Mouse (Mus musculus) kidney, embryonic 16.5 days (tissue): ENCODE measurements around the gene Mcat. TPM values are rescaled to one million over a fixed set of nuclear protein-coding genes. Genes with fewer than 3 reads are reported as not detected.

Experiments used
- ATAC-seq: fragments of 200-750 bp; cut with Nextera tagmentation; 2 replicates; pipeline ENCODE4 v1.8.0; 2017; ENCODE audit warnings: moderate TSS enrichment; ENCODE audit not compliant: low FRiP score, low TSS enrichment
- H3K27ac ChIP-seq: fragments of 300-500 bp; sonication (generic); 2 replicates; pipeline ENCODE4 v1.5.1; 2014; ENCODE audit warnings: low read length
- H3K27me3 ChIP-seq: fragments of 300-500 bp; sonication (generic); 2 replicates; pipeline ENCODE4 v1.6.1; 2014; ENCODE audit warnings: low read length, control low read depth, mixed read lengths; ENCODE audit not compliant: insufficient read depth
- H3K36me3 ChIP-seq: fragments of 300-500 bp; sonication (generic); 2 replicates; pipeline ENCODE4 v1.6.1; 2014; ENCODE audit warnings: low read length, control low read depth, mixed read lengths; ENCODE audit not compliant: insufficient read depth
- H3K4me1 ChIP-seq: fragments of 300-500 bp; sonication (generic); 2 replicates; pipeline ENCODE4 v1.6.1; 2014; ENCODE audit warnings: low read length, control low read depth, mixed read lengths; ENCODE audit not compliant: insufficient read depth
- H3K4me2 ChIP-seq: fragments of 300-500 bp; sonication (generic); replicated peaks from 2 replicates; pipeline ENCODE4 v1.6.1; 2014; ENCODE audit warnings: low read depth, low read length
- H3K4me3 ChIP-seq: fragments of 300-500 bp; sonication (generic); 2 replicates; pipeline ENCODE4 v1.5.1; 2014; ENCODE audit warnings: mild to moderate bottlenecking, low read length
- H3K9ac ChIP-seq: fragments of 300-500 bp; sonication (generic); replicated peaks from 2 replicates; pipeline ENCODE4 v1.6.1; 2014; ENCODE audit warnings: low read length
- H3K9me3 ChIP-seq: fragments of 300-500 bp; sonication (generic); 2 replicates; pipeline ENCODE4 v1.6.1; 2016; ENCODE audit warnings: low read length, control low read depth
- WGBS: fragments of 180-500 bp; shearing (Covaris S2); extraction: QIAGEN DNeasy Blood & Tissue Kit; methylation state at CpG from one replicate; pipeline ENCODE4 v1.1.7; 2014; 5-methylcytosine and 5-hydroxymethylcytosine counted together
- polyA plus RNA-seq: library from polyadenylated mRNA; unstranded; fragments of >200 nt; fragmentation: Nextera tagmentation; extraction: Ambion mirVana; gene quantifications from 2 replicates; pipeline ENCODE4 v1.2.1, GENCODE M21; 2015

The Mcat gene
- polyA plus RNA-seq, 1 experiment from 2014 or later = 38.6 TPM

DNA sequence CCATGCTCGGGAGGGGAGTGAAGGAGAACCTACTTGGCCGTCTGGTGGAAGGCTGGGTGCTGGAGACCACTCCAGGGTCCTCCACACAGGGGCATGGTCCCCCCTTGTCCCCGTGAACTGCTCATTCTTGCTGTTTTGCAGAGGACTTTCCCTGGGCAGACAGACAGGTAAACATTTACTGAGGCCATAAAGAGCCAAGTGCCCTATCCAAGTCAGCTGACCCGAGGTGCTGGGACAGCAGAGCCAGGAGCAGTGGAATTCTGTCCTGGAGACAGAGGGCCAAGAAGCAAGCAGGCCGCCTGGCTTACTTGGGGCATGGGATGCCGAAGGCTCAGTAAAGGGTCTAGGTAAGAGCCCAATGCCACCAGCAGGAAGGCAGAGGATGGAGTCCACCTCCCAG, 32.9 kb downstream of the Mcat start:
- peak overlapping the region; percentile 83 for H3K27ac ChIP-seq
- H3K9me3 ChIP-seq = no peaks in the 10 kb centered on the region
- H3K27me3 ChIP-seq = peaks cover 21% of the 10 kb centered on the region
- H3K36me3 ChIP-seq = no peaks in the 10 kb centered on the region
- whole genome bisulfite sequencing = 52% methylated on average over 6 of the region's 6 CpGs
- H3K4me1 ChIP-seq = peaks cover 41% of the 10 kb centered on the region
- peak overlapping the region; percentile 20; the same call in 1 of the 2 replicates for H3K9ac ChIP-seq
- no peak overlapping the region for H3K4me3 ChIP-seq
- H3K4me2 ChIP-seq = no peak overlapping the region
- ATAC-seq = no peak

DNA sequence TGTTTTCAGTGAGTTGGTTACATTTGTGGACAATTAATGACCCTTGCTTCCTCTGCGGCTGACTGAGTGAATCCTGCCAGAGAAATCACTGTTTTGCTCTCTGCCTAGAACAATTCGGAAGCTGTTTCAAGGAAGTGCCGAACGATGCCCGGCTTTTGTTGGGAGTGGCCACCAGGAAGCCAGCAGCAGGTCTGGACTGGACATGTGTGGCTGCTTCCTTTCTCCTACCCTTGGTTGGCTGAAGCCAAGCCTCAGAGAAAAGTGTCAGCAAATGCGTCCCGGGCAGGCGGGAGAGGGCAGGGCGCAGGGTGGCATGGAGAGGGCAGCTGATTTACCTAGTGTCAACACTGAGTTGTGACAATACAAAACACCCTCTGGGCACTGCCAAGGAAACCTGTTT, 33.4 kb downstream of the Mcat start:
- ATAC-seq = peak; percentile 39
- Histone ChIP-seq H3K4me1 (peaks cover 41% of the 10 kb centered on the region), H3K36me3 (no peaks in the 10 kb centered on the region), H3K9ac (peak overlapping the region; percentile 20; the same call in 1 of the 2 replicates), H3K9me3 (no peaks in the 10 kb centered on the region), H3K4me3 (no peak overlapping the region), H3K27ac (peak overlapping the region; percentile 83), H3K27me3 (peaks cover 22% of the 10 kb centered on the region), H3K4me2 (no peak overlapping the region)
- 39% methylated on average over 9 of the region's 9 CpGs for WGBS

DNA sequence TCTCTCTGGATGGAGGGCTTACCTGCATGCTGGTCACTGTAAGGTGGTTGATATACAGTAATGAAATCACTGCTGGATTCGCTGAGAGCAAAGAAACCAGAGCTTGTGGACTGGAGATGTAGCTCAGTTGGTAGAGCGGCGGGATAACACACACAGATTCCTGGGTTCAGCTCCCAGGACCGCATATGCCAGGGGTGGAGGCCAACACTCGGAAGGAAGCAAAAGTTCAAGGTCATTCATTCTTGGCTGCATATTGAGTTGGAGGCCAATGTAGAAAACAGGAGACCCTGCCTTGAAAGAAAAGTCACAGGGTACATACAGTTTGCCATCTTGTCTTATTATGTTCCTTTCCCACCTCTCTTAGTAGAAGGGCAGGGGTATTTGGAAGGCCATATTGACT, 33.8 kb downstream of the Mcat start:
- Histone ChIP-seq H3K4me1 (peaks cover 41% of the 10 kb centered on the region), H3K9ac (no peak overlapping the region), H3K4me3 (no peak overlapping the region), H3K36me3 (no peaks in the 10 kb centered on the region), H3K4me2 (no peak overlapping the region), H3K9me3 (no peaks in the 10 kb centered on the region), H3K27ac (peak overlapping the region; percentile 67), H3K27me3 (peaks cover 22% of the 10 kb centered on the region)
- ATAC-seq = no peak
- WGBS = 73% methylated on average over 5 of the region's 5 CpGs

DNA sequence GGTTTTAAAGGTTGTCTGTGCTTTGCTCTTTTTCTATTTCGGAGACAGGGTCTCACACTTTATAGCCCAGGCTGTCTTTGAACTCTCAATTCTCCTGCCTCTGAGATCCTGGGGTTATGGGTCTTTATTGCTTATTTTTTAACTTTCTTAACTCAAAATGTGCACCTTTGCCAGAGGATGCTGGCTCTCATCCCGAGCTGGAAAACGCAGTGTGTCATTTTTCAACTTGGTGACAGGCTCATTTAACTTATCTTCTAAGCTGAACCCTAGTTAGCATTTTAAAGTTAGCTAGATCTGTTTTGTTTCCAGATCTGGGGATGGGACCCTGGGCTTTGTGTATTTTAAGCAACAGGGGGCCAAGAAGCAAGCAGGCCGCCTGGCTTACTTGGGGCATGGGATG, 34.7 kb downstream of the Mcat start:
- WGBS = 56% methylated on average over 4 of the region's 4 CpGs
- peak overlapping the region; percentile 67; the same call in 1 of the 2 replicates for H3K27ac ChIP-seq

DNA sequence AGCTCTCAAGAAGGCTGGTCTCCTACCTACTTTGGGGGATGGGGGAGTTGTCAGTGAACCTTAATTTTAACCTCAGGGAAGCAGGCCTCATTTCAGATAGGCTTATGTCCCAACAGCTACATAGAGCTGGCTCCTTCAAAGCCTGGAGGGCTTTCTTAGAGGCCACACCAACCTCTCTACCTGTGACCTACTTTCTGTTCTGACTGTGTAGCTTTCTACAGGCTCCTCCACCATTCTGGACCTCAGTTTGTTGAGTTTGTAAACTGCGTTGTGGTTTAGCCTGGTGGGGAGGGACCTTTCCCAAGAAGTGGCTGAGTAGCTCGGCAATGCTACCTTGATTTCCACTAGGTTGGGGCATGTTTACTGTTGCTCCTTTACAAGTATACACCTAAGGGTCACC, 35.8 kb downstream of the Mcat start:
- H3K4me3 ChIP-seq = peak overlapping the region; percentile 60
- H3K9ac ChIP-seq = peak overlapping the region; percentile 61; the same call in 1 of the 2 replicates
- peaks cover 45% of the 10 kb centered on the region for H3K4me1 ChIP-seq
- H3K9me3 ChIP-seq = no peaks in the 10 kb centered on the region
- ATAC-seq = no peak
- H3K4me2 ChIP-seq = peak overlapping the region; percentile 98
- WGBS = 91% methylated on average over 2 of the region's 2 CpGs
- H3K27me3 ChIP-seq = peaks cover 24% of the 10 kb centered on the region
- no peak overlapping the region for H3K27ac ChIP-seq
- no peaks in the 10 kb centered on the region for H3K36me3 ChIP-seq

More for the DNA sequence above, 34.7 kb downstream of the Mcat start:
- peaks cover 24% of the 10 kb centered on the region for H3K27me3 ChIP-seq
- H3K9me3 ChIP-seq = no peaks in the 10 kb centered on the region
- no peak overlapping the region for H3K9ac ChIP-seq
- no peak for ATAC-seq
- H3K4me3 ChIP-seq = no peak overlapping the region
- H3K36me3 ChIP-seq = no peaks in the 10 kb centered on the region
- no peak overlapping the region for H3K4me2 ChIP-seq
- H3K4me1 ChIP-seq = peaks cover 41% of the 10 kb centered on the region

DNA sequence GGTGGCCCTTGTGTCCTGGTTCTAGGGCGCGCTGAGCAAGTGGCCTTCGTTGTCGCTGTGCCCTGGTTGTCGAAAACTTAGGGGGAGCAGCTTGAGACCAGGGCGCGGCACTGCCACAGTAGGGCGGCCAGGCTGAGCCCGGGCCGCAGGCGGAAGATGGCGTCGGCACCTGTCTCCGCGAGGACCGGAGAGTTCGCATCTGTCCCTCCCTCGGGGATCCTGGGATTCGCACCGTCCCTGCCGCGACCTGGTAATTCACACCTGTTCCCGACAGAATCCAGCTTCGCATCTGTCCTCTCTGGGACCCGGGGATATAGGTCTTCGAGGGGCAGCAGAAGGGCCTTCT, 36.5 kb downstream of the Mcat start:
- Histone ChIP-seq H3K27ac (no peak overlapping the region), H3K9ac (peak overlapping the region; percentile 61), H3K4me1 (peaks cover 45% of the 10 kb centered on the region), H3K27me3 (peaks cover 24% of the 10 kb centered on the region), H3K36me3 (no peaks in the 10 kb centered on the region), H3K9me3 (no peaks in the 10 kb centered on the region), H3K4me2 (peak overlapping the region; percentile 98), H3K4me3 (peak overlapping the region; percentile 60)
- no peak; the same call in 1 of the 2 replicates for ATAC-seq
- WGBS = under 1% methylated on average over 26 of the region's 26 CpGs

DNA sequence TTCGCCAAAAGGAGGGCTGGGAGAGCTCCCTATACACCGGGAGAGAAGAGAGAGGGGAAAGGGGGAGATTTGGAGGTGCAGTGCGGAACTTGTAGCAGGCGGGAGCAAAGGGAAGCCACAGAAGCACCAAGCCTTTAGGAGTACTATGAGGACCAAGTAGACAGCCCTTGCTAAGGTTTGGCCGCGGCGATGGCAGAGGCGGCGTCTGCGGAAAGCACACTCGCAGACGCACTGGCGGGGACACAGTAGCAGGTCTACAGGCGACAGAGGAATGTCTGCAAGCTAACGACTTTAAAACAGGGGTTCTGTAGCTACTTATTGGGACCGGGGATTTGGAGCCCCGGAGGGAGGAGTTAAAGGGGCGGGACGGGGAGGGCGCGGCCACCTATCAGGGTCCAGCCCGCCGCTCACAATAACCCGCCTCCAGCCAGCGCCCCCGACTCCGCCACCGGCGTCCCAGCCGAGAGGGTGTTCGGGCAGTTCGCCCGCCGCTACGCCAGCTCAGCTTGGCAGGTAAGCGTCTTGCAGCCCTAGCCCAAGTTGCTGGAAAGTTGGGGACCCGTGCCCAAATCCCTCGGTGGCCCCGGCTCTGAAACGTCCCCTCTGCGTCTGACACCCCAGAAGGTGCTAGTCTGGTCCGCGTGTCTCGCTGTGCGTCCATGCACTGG, 37.0 kb downstream of the Mcat start, which contains the start of gene Bik:
Gene Bik (plus strand): TSS at position 439 of the 668 bp plus-strand sequence.
- Histone ChIP-seq H3K9me3 (no peaks in the 10 kb centered on the region), H3K36me3 (no peaks in the 10 kb centered on the region), H3K27ac (no peak within 1 kb of the TSS), H3K4me2 (peak within 1 kb of the TSS; percentile 98), H3K4me3 (peak within 1 kb of the TSS; percentile 60), H3K9ac (peak within 1 kb of the TSS; percentile 61), H3K4me1 (peaks cover 45% of the 10 kb centered on the region), H3K27me3 (peaks cover 24% of the 10 kb centered on the region)
- ATAC-seq = peak; percentile 69
- WGBS = under 1% methylated on average over 45 of the region's 45 CpGs

DNA sequence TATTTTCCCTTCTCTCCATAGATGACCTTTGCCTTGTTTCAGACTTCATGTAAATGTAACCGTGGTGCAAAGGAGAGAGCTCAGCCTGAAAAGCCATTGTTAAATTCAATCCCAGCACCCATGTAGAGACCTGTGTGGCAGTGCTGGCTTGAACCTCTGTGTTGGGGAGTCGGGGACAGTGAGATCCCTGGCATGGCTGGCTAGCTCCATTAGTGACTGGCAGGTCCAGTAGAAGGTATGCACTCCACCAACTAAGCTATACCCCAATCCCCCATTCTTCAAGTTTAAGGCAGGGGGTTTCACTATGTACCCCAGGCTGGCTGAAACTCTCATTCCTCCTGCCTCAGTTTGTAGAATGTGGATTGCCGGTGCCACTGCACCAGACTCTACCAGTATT, 39.3 kb downstream of the Mcat start:
- Histone ChIP-seq H3K9me3 (no peaks in the 10 kb centered on the region), H3K27me3 (peaks cover 24% of the 10 kb centered on the region), H3K27ac (no peak overlapping the region), H3K36me3 (no peaks in the 10 kb centered on the region), H3K4me2 (no peak overlapping the region), H3K4me3 (no peak overlapping the region), H3K4me1 (peaks cover 29% of the 10 kb centered on the region), H3K9ac (no peak overlapping the region)
- WGBS = 88% methylated on average over 3 of the region's 3 CpGs
- no peak for ATAC-seq

DNA sequence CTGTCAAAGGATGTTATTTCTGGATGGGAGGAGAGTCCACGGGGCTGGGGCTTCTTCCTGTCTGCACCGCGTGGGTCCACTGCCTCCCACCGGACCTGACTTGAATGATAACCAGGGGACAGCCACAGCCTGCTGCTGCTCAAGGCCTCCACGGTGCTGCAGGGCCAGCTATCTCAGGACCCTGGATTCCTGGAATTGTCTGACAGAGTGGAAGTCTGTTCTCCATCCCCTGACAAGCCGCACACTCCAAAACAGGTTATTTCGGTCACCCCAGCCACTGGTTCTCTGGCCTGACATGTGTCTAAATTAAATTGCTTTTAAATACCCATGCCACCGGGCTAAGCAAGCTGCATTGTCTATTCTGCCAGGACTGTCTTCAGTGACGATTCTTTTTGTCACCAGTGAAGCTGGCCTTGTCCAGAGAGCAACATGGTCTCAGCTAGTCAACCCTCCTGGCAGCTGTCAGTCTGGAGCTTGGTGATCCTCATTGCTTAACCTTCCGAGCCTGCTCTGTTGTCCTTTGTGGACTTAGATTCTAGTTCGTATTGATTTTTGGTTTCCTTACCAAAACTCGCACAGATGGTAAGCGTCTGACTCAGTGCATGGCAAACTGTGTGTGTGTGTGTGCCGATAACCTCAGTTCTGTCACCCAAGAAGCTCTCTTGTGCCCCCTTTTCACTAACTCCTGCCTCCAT, 39.8 kb downstream of the Mcat start:
- no peak for ATAC-seq
- WGBS = 66% methylated on average over 14 of the region's 14 CpGs

DNA sequence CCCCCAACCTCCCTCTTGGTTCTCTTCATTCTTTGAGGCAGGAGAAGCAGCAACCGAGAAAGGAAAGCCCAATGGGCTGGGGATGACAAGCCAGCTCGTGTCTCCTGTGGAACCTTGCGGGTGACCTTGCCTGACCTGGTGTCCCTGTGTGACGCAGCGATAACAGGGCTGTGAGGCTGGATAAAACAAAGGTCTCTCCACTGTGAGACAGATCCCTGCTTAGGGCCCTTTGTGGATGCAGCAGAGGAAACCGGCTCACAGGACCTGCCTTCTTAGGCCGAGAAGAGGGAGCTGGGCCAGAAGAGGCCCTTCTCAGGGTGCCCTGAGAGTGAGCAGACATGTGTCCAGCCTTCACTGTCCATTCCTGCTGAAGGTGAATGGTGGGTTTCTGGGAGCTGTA, 40.4 kb downstream of the Mcat start:
- Histone ChIP-seq H3K4me2 (no peak overlapping the region), H3K9me3 (no peaks in the 10 kb centered on the region), H3K27me3 (peaks cover 24% of the 10 kb centered on the region), H3K27ac (no peak overlapping the region), H3K4me1 (peaks cover 22% of the 10 kb centered on the region), H3K36me3 (no peaks in the 10 kb centered on the region), H3K9ac (no peak overlapping the region), H3K4me3 (no peak overlapping the region)
- 44% methylated on average over 7 of the region's 7 CpGs for WGBS
- no peak for ATAC-seq

More for the DNA sequence above, 39.8 kb downstream of the Mcat start:
- Histone ChIP-seq H3K9ac (no peak overlapping the region), H3K4me3 (no peak overlapping the region), H3K4me1 (peaks cover 24% of the 10 kb centered on the region), H3K36me3 (no peaks in the 10 kb centered on the region), H3K9me3 (no peaks in the 10 kb centered on the region), H3K4me2 (no peak overlapping the region), H3K27me3 (peaks cover 24% of the 10 kb centered on the region), H3K27ac (no peak overlapping the region)
